Mouse (Mus musculus) kidney, embryonic 16.5 days (tissue): ENCODE measurements around the gene Ints6. TPM values are rescaled to one million over a fixed set of nuclear protein-coding genes. Genes with fewer than 3 reads are reported as not detected.
A peak's percentile ranks its signal among the peaks of the same experiment; 100 is the strongest.

Experiments used
- ATAC-seq: fragments of 200-750 bp; cut with Nextera tagmentation; 2 replicates; pipeline ENCODE4 v1.8.0; 2017; ENCODE audit warnings: moderate TSS enrichment; ENCODE audit not compliant: low FRiP score, low TSS enrichment
- H3K27ac ChIP-seq: fragments of 300-500 bp; sonication (generic); 2 replicates; pipeline ENCODE4 v1.5.1; 2014; ENCODE audit warnings: low read length
- H3K27me3 ChIP-seq: fragments of 300-500 bp; sonication (generic); 2 replicates; pipeline ENCODE4 v1.6.1; 2014; ENCODE audit warnings: low read length, control low read depth, mixed read lengths; ENCODE audit not compliant: insufficient read depth
- H3K36me3 ChIP-seq: fragments of 300-500 bp; sonication (generic); 2 replicates; pipeline ENCODE4 v1.6.1; 2014; ENCODE audit warnings: low read length, control low read depth, mixed read lengths; ENCODE audit not compliant: insufficient read depth
- H3K4me1 ChIP-seq: fragments of 300-500 bp; sonication (generic); 2 replicates; pipeline ENCODE4 v1.6.1; 2014; ENCODE audit warnings: low read length, control low read depth, mixed read lengths; ENCODE audit not compliant: insufficient read depth
- H3K4me2 ChIP-seq: fragments of 300-500 bp; sonication (generic); replicated peaks from 2 replicates; pipeline ENCODE4 v1.6.1; 2014; ENCODE audit warnings: low read depth, low read length
- H3K4me3 ChIP-seq: fragments of 300-500 bp; sonication (generic); 2 replicates; pipeline ENCODE4 v1.5.1; 2014; ENCODE audit warnings: mild to moderate bottlenecking, low read length
- H3K9ac ChIP-seq: fragments of 300-500 bp; sonication (generic); replicated peaks from 2 replicates; pipeline ENCODE4 v1.6.1; 2014; ENCODE audit warnings: low read length
- H3K9me3 ChIP-seq: fragments of 300-500 bp; sonication (generic); 2 replicates; pipeline ENCODE4 v1.6.1; 2016; ENCODE audit warnings: low read length, control low read depth
- WGBS: fragments of 180-500 bp; shearing (Covaris S2); extraction: QIAGEN DNeasy Blood & Tissue Kit; methylation state at CpG from one replicate; pipeline ENCODE4 v1.1.7; 2014; 5-methylcytosine and 5-hydroxymethylcytosine counted together
- polyA plus RNA-seq: library from polyadenylated mRNA; unstranded; fragments of >200 nt; fragmentation: Nextera tagmentation; extraction: Ambion mirVana; gene quantifications from 2 replicates; pipeline ENCODE4 v1.2.1, GENCODE M21; 2015

Gene Ints6
- 22.9 and 25.6 TPM in 2 replicates for polyA plus RNA-seq

DNA sequence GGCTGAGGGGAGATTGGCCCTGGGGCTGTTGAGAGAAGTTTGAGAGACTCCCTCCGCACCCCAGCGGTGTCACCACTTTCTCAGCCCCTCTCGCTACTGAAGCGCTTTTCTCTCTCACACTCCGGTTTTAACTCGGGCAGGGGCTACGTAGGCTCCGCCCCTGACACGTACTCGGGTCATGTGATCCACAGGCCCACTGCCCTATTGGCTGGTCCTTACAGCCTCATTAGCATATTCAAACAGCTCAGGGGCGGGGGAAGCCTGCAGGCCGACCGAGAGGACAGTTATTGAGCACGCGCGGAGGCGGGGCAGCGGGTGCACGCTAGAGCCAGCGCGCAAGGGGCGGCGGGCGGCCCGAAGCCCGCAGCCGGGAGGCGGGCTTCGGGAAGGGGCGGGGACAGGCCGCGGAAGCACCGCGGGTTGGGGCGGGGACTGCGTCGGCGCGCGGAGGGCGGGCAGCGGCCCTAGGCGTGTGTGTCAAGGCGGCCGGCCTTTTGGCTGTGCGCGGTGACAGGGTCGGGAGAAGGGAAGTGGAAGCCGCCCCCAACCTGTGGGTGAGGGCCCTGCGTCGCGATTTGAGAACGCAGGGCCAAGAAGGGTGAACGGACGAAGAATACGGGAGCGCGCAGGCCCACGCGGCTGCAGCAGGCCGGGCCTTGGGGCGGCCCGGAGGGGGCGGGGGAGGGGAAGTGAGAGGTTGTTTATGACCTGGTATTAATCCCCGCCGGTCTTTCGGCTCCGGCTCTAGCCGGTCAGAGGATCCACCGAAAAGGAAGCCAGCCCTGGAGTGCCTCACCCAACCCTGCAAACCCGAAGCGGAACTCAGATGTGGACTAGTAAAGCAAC is at the start of gene Ints6:
Ints6 (minus strand) TSS at position 134 of the 846 bp plus-strand sequence.
- WGBS, result under 1% methylated on average over 62 of the region's 72 CpGs
- H3K27me3 ChIP-seq, result no peaks in the 10 kb centered on the region
- H3K9me3 ChIP-seq, result no peaks in the 10 kb centered on the region
- ATAC-seq, result peak; percentile 97
- peak within 1 kb of the TSS; percentile 97 for H3K9ac ChIP-seq
- peaks cover 11% of the 10 kb centered on the region; the same call in 1 of the 2 replicates for H3K36me3 ChIP-seq
- peak within 1 kb of the TSS; percentile 98 for H3K27ac ChIP-seq
- peak within 1 kb of the TSS; percentile 80 for H3K4me2 ChIP-seq
- peaks cover 15% of the 10 kb centered on the region for H3K4me1 ChIP-seq
- peak within 1 kb of the TSS; percentile 84 for H3K4me3 ChIP-seq

DNA sequence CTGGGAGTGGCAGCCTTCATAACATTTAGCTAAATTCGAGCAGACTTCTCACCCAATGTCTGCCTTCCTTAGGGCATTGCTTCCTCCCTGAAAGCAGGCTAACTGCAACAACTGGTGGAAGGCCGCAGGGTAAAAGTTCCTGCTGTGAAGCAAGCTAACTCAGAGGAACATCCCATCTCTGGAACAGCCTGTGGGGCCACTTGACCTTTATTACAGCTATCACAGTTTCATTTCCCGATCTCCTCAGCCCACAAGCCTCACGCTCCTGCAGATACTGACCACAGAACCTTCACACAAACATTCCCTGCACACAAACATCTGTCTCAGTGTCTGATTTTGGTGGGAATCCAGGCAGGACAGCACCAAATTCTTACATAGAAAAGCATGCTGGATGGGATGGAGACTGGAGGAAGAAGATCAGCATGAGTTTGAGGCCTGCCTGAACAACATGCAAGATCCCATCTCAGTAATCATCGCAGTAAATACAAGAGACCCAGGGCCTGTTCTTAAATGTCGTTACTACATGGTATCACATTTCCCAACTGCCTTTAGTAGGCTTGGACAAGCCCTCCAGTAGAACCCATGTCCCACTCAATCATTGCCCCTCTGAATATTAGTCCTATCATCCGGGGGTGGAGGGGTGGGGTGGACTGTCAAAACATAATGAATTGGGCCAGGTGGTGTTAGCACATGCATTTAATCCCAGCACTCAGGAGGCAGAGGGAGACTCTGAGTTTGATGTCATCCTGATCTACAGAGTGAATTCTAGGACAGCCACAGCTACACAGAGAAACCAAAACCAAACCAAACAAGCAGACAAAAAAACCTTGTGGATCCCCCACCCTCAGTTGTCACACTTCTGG is 47.9 kb upstream of the Ints6 start:
- H3K4me3 ChIP-seq, result no peak overlapping the region
- no peaks in the 10 kb centered on the region for H3K9me3 ChIP-seq
- no peaks in the 10 kb centered on the region for H3K36me3 ChIP-seq
- H3K9ac ChIP-seq, result no peak overlapping the region
- WGBS, result 47% methylated on average over 7 of the region's 7 CpGs
- no peaks in the 10 kb centered on the region for H3K4me1 ChIP-seq
- no peak overlapping the region for H3K27ac ChIP-seq
- H3K4me2 ChIP-seq, result no peak overlapping the region
- no peak for ATAC-seq
- H3K27me3 ChIP-seq, result no peaks in the 10 kb centered on the region

DNA sequence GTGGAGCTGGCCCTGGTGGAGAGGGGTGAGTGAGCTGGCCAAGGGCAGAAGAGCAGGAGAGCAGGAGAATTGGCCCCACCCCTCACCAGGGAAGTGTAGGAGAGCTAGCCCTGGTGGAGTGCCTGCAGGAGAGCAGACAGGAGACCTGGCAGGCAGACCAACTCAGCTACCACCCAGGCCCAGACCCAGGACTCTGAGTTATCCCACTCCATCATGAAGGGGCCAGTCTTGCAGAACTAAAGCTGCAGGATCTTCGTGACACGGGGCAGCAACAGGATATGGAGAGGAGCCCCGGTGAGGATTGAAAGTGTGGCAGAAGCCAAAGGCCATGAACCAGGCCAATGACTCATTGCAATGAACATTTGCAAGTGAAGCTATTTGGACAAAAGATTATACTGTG is 46.0 kb upstream of the Ints6 start:
- no peak overlapping the region for H3K9ac ChIP-seq
- H3K27me3 ChIP-seq, result no peaks in the 10 kb centered on the region
- WGBS, result 13% methylated on average over 3 of the region's 3 CpGs
- H3K4me2 ChIP-seq, result no peak overlapping the region
- no peak overlapping the region for H3K27ac ChIP-seq
- H3K9me3 ChIP-seq, result no peaks in the 10 kb centered on the region
- H3K4me1 ChIP-seq, result no peaks in the 10 kb centered on the region
- H3K4me3 ChIP-seq, result no peak overlapping the region
- H3K36me3 ChIP-seq, result no peaks in the 10 kb centered on the region
- ATAC-seq, result no peak; the same call in 1 of the 2 replicates

- Histone ChIP-seq H3K4me3 (no peak overlapping the region), H3K27me3 (no peaks in the 10 kb centered on the region), H3K4me1 (no peaks in the 10 kb centered on the region), H3K36me3 (no peaks in the 10 kb centered on the region), H3K9ac (no peak overlapping the region), H3K4me2 (no peak overlapping the region), H3K9me3 (no peaks in the 10 kb centered on the region), H3K27ac (no peak overlapping the region)
- ATAC-seq, result peak; percentile 54; the same call in 1 of the 2 replicates
- WGBS, result 32% methylated on average over 5 of the region's 5 CpGs
Measured at GRCm38 (mm10) chr14:62803204-62803603, 42.2 kb upstream of the Ints6 start.

GRCm38 (mm10) chr14:62800791-62801190 is 39.8 kb upstream of the Ints6 start:
- Histone ChIP-seq H3K4me3 (no peak overlapping the region), H3K9ac (no peak overlapping the region), H3K36me3 (no peaks in the 10 kb centered on the region), H3K4me1 (0 out of 2 replicates have a peak, but pooled peaks cover 4% of the 10 kb centered on the region), H3K9me3 (no peaks in the 10 kb centered on the region), H3K4me2 (no peak overlapping the region), H3K27me3 (no peaks in the 10 kb centered on the region), H3K27ac (no peak overlapping the region)
- 71% methylated on average over 3 of the region's 3 CpGs for WGBS
- no peak for ATAC-seq

DNA sequence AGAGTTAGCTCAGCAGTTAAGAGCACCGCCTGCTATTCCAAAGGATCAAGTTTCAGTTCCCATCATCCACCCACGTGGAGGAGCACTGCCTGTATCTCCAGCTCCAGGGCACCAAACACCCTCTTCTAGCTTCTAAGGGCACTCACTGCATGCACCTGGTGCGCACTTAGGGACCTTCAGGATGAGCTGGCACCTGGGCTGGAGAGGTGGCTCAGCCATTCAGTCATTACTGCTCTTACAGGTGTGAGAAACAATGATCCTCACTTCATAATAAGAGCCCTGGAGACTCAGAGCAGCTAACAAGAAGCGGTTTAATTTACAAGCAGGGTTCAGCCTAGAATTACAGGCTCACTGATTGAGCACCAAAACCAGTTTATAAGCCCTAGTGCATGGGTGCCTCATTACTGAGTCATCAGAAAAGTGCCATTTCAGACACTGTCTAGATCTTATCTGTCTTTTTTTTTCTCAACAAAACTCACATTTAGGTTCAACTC is 37.7 kb upstream of the Ints6 start:
- Histone ChIP-seq H3K9me3 (no peaks in the 10 kb centered on the region), H3K36me3 (no peaks in the 10 kb centered on the region), H3K27ac (no peak overlapping the region), H3K4me1 (0 out of 2 replicates have a peak, but pooled peaks cover 4% of the 10 kb centered on the region), H3K27me3 (no peaks in the 10 kb centered on the region), H3K4me3 (peak overlapping the region; percentile 36), H3K4me2 (peak overlapping the region; percentile 61), H3K9ac (no peak overlapping the region)
- under 1% methylated on average over 4 of the region's 4 CpGs for WGBS
- peak; percentile 77 for ATAC-seq

- ATAC-seq, result no peak
Measured at GRCm38 (mm10) chr14:62795719-62796118, 34.8 kb upstream of the Ints6 start.

GRCm38 (mm10) chr14:62789282-62789681 is 28.3 kb upstream of the Ints6 start:
- Histone ChIP-seq H3K4me1 (no peaks in the 10 kb centered on the region), H3K36me3 (no peaks in the 10 kb centered on the region), H3K27me3 (no peaks in the 10 kb centered on the region), H3K4me2 (no peak overlapping the region), H3K9ac (no peak overlapping the region), H3K27ac (no peak overlapping the region), H3K4me3 (no peak overlapping the region), H3K9me3 (no peaks in the 10 kb centered on the region)
- WGBS, result 49% methylated on average over 4 of the region's 4 CpGs
- no peak for ATAC-seq

More at GRCm38 (mm10) chr14:62795719-62796118, 34.8 kb upstream of the Ints6 start:
- H3K9me3 ChIP-seq, result no peaks in the 10 kb centered on the region
- no peak overlapping the region for H3K27ac ChIP-seq
- H3K36me3 ChIP-seq, result no peaks in the 10 kb centered on the region
- H3K4me3 ChIP-seq, result no peak overlapping the region
- no peak overlapping the region for H3K4me2 ChIP-seq
- 0 out of 2 replicates have a peak, but pooled peaks cover 4% of the 10 kb centered on the region for H3K4me1 ChIP-seq
- H3K9ac ChIP-seq, result no peak overlapping the region
- 86% methylated on average over 7 of the region's 7 CpGs for WGBS
- H3K27me3 ChIP-seq, result no peaks in the 10 kb centered on the region

DNA sequence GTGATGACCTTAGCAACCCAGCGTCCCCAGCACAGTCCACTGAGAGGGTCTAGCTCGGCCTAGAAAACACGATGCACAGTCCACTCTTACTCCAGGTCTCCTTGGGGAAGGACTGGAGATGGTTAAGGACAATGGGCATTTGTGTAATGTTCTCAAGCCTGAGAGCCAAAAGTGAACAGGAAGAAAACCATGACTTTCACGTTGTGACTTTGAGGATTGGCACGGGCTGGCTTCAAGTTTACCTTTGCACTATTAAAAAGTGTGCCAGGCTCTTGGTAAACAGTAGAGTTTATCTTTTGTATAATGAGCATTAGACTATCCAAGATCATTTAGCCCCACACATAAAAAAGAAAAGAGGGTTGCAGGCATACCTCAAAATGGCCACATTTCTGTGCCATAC is 22.0 kb upstream of the Ints6 start:
- Histone ChIP-seq H3K4me2 (no peak overlapping the region), H3K36me3 (no peaks in the 10 kb centered on the region), H3K9ac (no peak overlapping the region), H3K27me3 (no peaks in the 10 kb centered on the region), H3K4me3 (no peak overlapping the region), H3K9me3 (no peaks in the 10 kb centered on the region), H3K27ac (no peak overlapping the region), H3K4me1 (no peaks in the 10 kb centered on the region)
- ATAC-seq, result no peak
- 84% methylated on average over 5 of the region's 5 CpGs for WGBS
